Mouse (Mus musculus) MEL (cell line): ENCODE measurements around the gene Insrr. TPM values are rescaled to one million over a fixed set of nuclear protein-coding genes. Genes with fewer than 3 reads are reported as not detected.

Source experiments
- DNase-seq: peaks from one replicate; pipeline ENCODE4 v3.0.0; 2011; ENCODE audit warnings: low read depth, low spot score
- H3K27ac ChIP-seq: 2 replicates; pipeline ENCODE4 v1.5.1; 2012; ENCODE audit warnings: low read depth, mild to moderate bottlenecking, control low read depth, low read length, moderate library complexity; ENCODE audit not compliant: control insufficient read depth
- H3K27me3 ChIP-seq, 2 experiments: fragments of 150-350 bp in 1 of 2; sonication (generic) in 1 of 2; 2 replicates each; pipeline ENCODE4 v1.6.1; 2012; ENCODE audit warnings: low read length in 2 of 2, mild to moderate bottlenecking in 2 of 2, improper control_type of control experiment in 1 of 2, moderate library complexity in 1 of 2; ENCODE audit not compliant: insufficient read depth in 2 of 2, control insufficient read depth in 1 of 2
- H3K36me3 ChIP-seq, 2 experiments: 2 replicates each; pipeline ENCODE4 v1.6.1; 2012 to 2014; ENCODE audit warnings: low read length in 2 of 2, improper control_type of control experiment in 1 of 2, inconsistent platforms in 1 of 2, mild to moderate bottlenecking in 1 of 2; ENCODE audit not compliant: insufficient read depth in 2 of 2, control insufficient read depth in 1 of 2
- H3K4me1 ChIP-seq, 2 experiments: fragments of 150-350 bp in 1 of 2; sonication (generic) in 1 of 2; 2 replicates each; pipeline ENCODE4 v1.6.1; 2012; ENCODE audit warnings: low read length in 2 of 2, improper control_type of control experiment in 1 of 2, mild to moderate bottlenecking in 1 of 2; ENCODE audit not compliant: insufficient read depth in 2 of 2, control insufficient read depth in 1 of 2
- H3K4me3 ChIP-seq, 2 experiments: fragments of 150-350 bp in 1 of 2; sonication (generic) in 1 of 2; 2 replicates each; pipeline ENCODE4 v1.5.1; 2012; ENCODE audit warnings: low read depth in 2 of 2, low read length in 2 of 2, mild to moderate bottlenecking in 2 of 2, moderate library complexity in 2 of 2, control low read depth in 1 of 2, improper control_type of control experiment in 1 of 2; ENCODE audit not compliant: control insufficient read depth in 1 of 2, insufficient read depth in 1 of 2
- H3K79me2 ChIP-seq: 2 replicates; pipeline ENCODE4 v1.6.1; 2012; ENCODE audit warnings: mild to moderate bottlenecking, low read length, moderate library complexity; ENCODE audit not compliant: control insufficient read depth, poor library complexity, insufficient read depth
- H3K9ac ChIP-seq: 2 replicates; pipeline ENCODE4 v1.6.1; 2012; ENCODE audit warnings: low read depth, mild to moderate bottlenecking, control low read depth, low read length, moderate library complexity; ENCODE audit not compliant: control insufficient read depth, poor library complexity, severe bottlenecking
- H3K9me3 ChIP-seq: fragments of 150-350 bp; sonication (generic); replicated peaks from 2 replicates; pipeline ENCODE4 v1.6.1; 2012; ENCODE audit warnings: mild to moderate bottlenecking, low read length, improper control_type of control experiment, moderate library complexity; ENCODE audit not compliant: insufficient read depth
- CHD1 ChIP-seq: IDR thresholded peaks from 2 replicates; pipeline ENCODE4 v1.6.1; 2012; ENCODE audit warnings: low read depth, mild to moderate bottlenecking, inconsistent platforms, low read length, improper control_type of control experiment
- CTCF ChIP-seq, 3 experiments: IDR thresholded peaks in 2 of 3; conservative IDR thresholded peaks in 1 of 3; 2 replicates each; pipeline ENCODE4 v1.5.1; 2011 to 2012; ENCODE audit warnings: low read length in 3 of 3, low read depth in 2 of 3, mild to moderate bottlenecking in 2 of 3, improper control_type of control experiment in 1 of 3, inconsistent platforms in 1 of 3, mixed read lengths in 1 of 3, moderate library complexity in 1 of 3; ENCODE audit not compliant: control insufficient read depth in 1 of 3, insufficient read depth in 1 of 3, poor library complexity in 1 of 3, severe bottlenecking in 1 of 3
- ELF1 ChIP-seq: IDR thresholded peaks from 2 replicates; pipeline ENCODE4 v1.6.1; 2014; ENCODE audit warnings: low read depth, mild to moderate bottlenecking, inconsistent platforms, low read length, improper control_type of control experiment, moderate library complexity
- EP300 ChIP-seq, 2 experiments: IDR thresholded peaks; 2 replicates each; pipeline ENCODE4 v1.6.1; 2011; ENCODE audit warnings: improper control_type of control experiment in 2 of 2, low read length in 2 of 2, low read depth in 1 of 2, mild to moderate bottlenecking in 1 of 2
- HCFC1 ChIP-seq: IDR thresholded peaks from 2 replicates; pipeline ENCODE4 v1.6.1; 2012; ENCODE audit warnings: low read depth, mild to moderate bottlenecking, inconsistent platforms, low read length, improper control_type of control experiment, moderate library complexity
- JUND ChIP-seq: IDR thresholded peaks from 2 replicates; pipeline ENCODE4 v1.6.1; 2011; ENCODE audit warnings: low read depth, mild to moderate bottlenecking, improper control_type of control experiment, low read length
- KAT2A ChIP-seq: conservative IDR thresholded peaks from 2 replicates; pipeline ENCODE4 v1.6.1; 2012; ENCODE audit warnings: low read depth, low read length, improper control_type of control experiment, inconsistent platforms
- MAFK ChIP-seq: IDR thresholded peaks from 2 replicates; pipeline ENCODE4 v1.6.1; 2011; ENCODE audit warnings: low read depth, mild to moderate bottlenecking, low read length, improper control_type of control experiment, borderline replicate concordance
- NELFE ChIP-seq: IDR thresholded peaks from 2 replicates; pipeline ENCODE4 v1.6.1; 2011; ENCODE audit warnings: low read depth, low read length, improper control_type of control experiment
- POLR2A ChIP-seq, 2 experiments: IDR thresholded peaks; 2 replicates each; pipeline ENCODE4 v1.6.1; 2011 to 2012; ENCODE audit warnings: low read length in 2 of 2, mild to moderate bottlenecking in 2 of 2, control low read depth in 1 of 2, improper control_type of control experiment in 1 of 2, low read depth in 1 of 2, moderate library complexity in 1 of 2; ENCODE audit not compliant: control insufficient read depth in 1 of 2, insufficient read depth in 1 of 2, poor library complexity in 1 of 2
- POLR2AphosphoS5 ChIP-seq: IDR thresholded peaks from 2 replicates; pipeline ENCODE4 v1.6.1; 2012; ENCODE audit warnings: low read depth, borderline replicate concordance, mild to moderate bottlenecking, inconsistent platforms, low read length, moderate library complexity, mixed read lengths
- TAL1 ChIP-seq: IDR thresholded peaks from 2 replicates; pipeline ENCODE4 v1.6.1; 2012; ENCODE audit warnings: mild to moderate bottlenecking, inconsistent platforms, low read length, moderate library complexity, mixed read lengths
- TBP ChIP-seq: IDR thresholded peaks from 2 replicates; pipeline ENCODE4 v1.8.0; 2011; ENCODE audit warnings: low read depth, low read length, improper control_type of control experiment
- ZC3H11A ChIP-seq: IDR thresholded peaks from 2 replicates; pipeline ENCODE4 v1.6.1; 2012; ENCODE audit warnings: low read depth, mild to moderate bottlenecking, inconsistent platforms, low read length, improper control_type of control experiment
- ZKSCAN1 ChIP-seq: IDR thresholded peaks from 2 replicates; pipeline ENCODE4 v1.6.1; 2012; ENCODE audit warnings: low read depth, mild to moderate bottlenecking, inconsistent platforms, low read length, improper control_type of control experiment, moderate library complexity
- ZMIZ1 ChIP-seq: IDR thresholded peaks from 2 replicates; pipeline ENCODE4 v1.6.1; 2012; ENCODE audit warnings: low read depth, mild to moderate bottlenecking, inconsistent platforms, low read length, improper control_type of control experiment, moderate library complexity
- ZNF384 ChIP-seq: IDR thresholded peaks from 2 replicates; pipeline ENCODE4 v1.6.1; 2012; ENCODE audit warnings: low read depth, mild to moderate bottlenecking, inconsistent platforms, low read length, improper control_type of control experiment
- polyA plus RNA-seq, 2 experiments: library from polyadenylated mRNA; stranded (reverse) in 1 of 2; unstranded in 1 of 2; fragments of >175 nt in 1 of 2; fragments of >200 nt in 1 of 2; gene quantifications; 2 replicates each; pipeline versions ENCODE4 v1.2.1 to v1.2.4; 2012; ENCODE audit warnings: low replicate concordance in 2 of 2, low read depth in 1 of 2; ENCODE audit not compliant: insufficient read length in 2 of 2, insufficient read depth in 1 of 2, missing spikeins in 1 of 2
- total RNA-seq: library from RNA; depleted of rRNA; stranded (reverse); fragments of 300-350 nt; gene quantifications from 2 replicates; pipeline ENCODE4 v1.2.3, GENCODE M21; 2012

The Insrr gene
- total and polyA plus RNA-seq, 3 experiments, result 0.77 to 3.7 TPM; not detected in 1

GRCm38 (mm10) chr3:87766284-87766667, 30.5 kb upstream of the Insrr start:
- H3K27me3 ChIP-seq, result no peaks in the 10 kb centered on the region
- no peak overlapping the region for H3K27ac ChIP-seq
- H3K4me3 ChIP-seq, result no peak overlapping the region
- no peaks in the 10 kb centered on the region for H3K9me3 ChIP-seq
- peaks cover 0 to 5% of the 10 kb centered on the region in 2 experiments; a peak in 1 of 4 replicates for H3K4me1 ChIP-seq
- no peak for TF ChIP-seq MAFK
- no peak for TF ChIP-seq CHD1
- no peak for TF ChIP-seq EP300 (IDR thresholded peaks at IDR 0.05; ENCODE audit: low read depth in 1 of 2, low read length in 2 of 2)
- TF ChIP-seq TAL1, result no peak
- no peak for TF ChIP-seq ZKSCAN1
- TF ChIP-seq NELFE, result no peak
- TF ChIP-seq ZNF384, result no peak
- no peak for TF ChIP-seq ELF1
- no peak for TF ChIP-seq POLR2AphosphoS5
- TF ChIP-seq CTCF (IDR thresholded peaks at IDR 0.05 in 2 of 3, conservative IDR thresholded peaks at IDR 0.05 in 1 of 3; ENCODE audit: control insufficient read depth in 1 of 3, insufficient read depth in 1 of 3, low read depth in 2 of 3, low read length in 3 of 3, poor library complexity in 1 of 3, severe bottlenecking in 1 of 3), result no peak
- TF ChIP-seq, all 39 proteins: peak for 0
- H3K36me3 ChIP-seq, result no peaks in the 10 kb centered on the region
- DNase-seq, result no peak
- H3K9ac ChIP-seq, result no peak overlapping the region
- H3K79me2 ChIP-seq, result no peaks in the 10 kb centered on the region

- no peak for TF ChIP-seq POLR2A (IDR thresholded peaks at IDR 0.05; ENCODE audit: control insufficient read depth in 1 of 2, insufficient read depth in 1 of 2, low read depth in 1 of 2, low read length in 2 of 2, poor library complexity in 1 of 2)
- no peak for TF ChIP-seq ZC3H11A
- no peak for TF ChIP-seq JUND
- no peak overlapping the region for H3K4me3 ChIP-seq
- DNase-seq, result no peak
- peaks cover 0 to 5% of the 10 kb centered on the region in 2 experiments; a peak in 1 of 4 replicates for H3K4me1 ChIP-seq
- no peak overlapping the region for H3K9ac ChIP-seq
- peaks cover 0 to 3% of the 10 kb centered on the region in 2 experiments; a peak in 2 of 4 replicates for H3K27me3 ChIP-seq
- H3K79me2 ChIP-seq, result no peaks in the 10 kb centered on the region
- no peak overlapping the region for H3K27ac ChIP-seq
- no peaks in the 10 kb centered on the region for H3K36me3 ChIP-seq
- H3K9me3 ChIP-seq, result no peaks in the 10 kb centered on the region
These were observed 29.0 kb upstream of the Insrr start for GRCm38 (mm10) chr3:87767764-87768163.

DNA sequence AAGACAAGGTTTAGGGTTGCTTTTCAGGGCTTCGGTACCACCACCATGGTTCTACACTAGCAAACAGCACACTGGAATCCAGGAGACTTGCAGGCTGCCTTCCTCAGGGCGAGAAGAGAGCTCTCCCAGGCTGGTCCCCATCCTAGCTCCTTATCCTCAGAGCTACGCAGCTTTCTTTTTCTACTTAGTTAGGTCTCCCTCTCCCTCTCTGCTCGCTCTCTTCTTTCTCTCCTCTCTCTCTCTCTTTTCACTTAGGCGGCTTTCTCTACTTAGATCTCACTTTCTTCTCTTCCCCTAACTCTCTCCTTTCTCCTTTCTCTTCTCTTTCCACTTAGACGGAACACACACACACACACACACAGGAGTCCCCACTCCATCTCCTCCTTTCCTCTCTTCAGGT, 28.3 kb upstream of the Insrr start:
- DNase-seq, result peak; percentile 12
- Histone ChIP-seq H3K36me3 (no peaks in the 10 kb centered on the region), H3K4me1 (peaks cover 0 to 5% of the 10 kb centered on the region in 2 experiments; a peak in 1 of 4 replicates), H3K9me3 (no peaks in the 10 kb centered on the region), H3K27me3 (peaks cover 0 to 5% of the 10 kb centered on the region in 2 experiments; a peak in 2 of 4 replicates), H3K79me2 (no peaks in the 10 kb centered on the region), H3K9ac (peak overlapping the region; percentile 53), H3K4me3 (peak overlapping the region; percentile 33 to 61; a peak in 3 of 4 replicates), H3K27ac (no peak overlapping the region)
- TF ChIP-seq ZMIZ1 (no peak), TBP (no peak), ZC3H11A (no peak), KAT2A (no peak), HCFC1 (no peak)
